Mouse (Mus musculus): ENCODE measurements at regions not wholly inside any gene's neighbourhood (a gene's known extent, or its start where the extent isn't known, plus 50 kb on each side); places are given as distances from the start of the nearest gene placed in this dataset.

DNA sequence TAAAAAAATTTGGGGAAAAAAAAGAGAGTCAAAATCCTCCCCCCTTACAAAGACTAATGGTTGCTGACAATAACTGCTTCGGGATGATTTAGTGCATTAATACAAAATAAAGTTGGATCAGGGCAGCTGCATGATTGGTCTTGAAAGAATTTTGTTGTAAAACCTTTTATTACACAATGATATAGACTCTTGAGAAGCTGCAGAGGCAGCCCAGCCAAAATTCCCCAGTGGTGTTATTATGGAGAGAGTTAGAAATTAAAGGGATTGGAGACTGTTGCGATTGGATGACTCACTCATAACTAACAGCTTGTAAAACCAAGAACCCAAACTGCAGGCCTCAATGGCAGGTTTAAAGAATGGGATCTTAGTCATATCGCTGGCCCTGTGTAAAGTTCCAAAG is 181.4 kb upstream of the Igfbp7 start:
- DNase-seq, result no peak

DNA sequence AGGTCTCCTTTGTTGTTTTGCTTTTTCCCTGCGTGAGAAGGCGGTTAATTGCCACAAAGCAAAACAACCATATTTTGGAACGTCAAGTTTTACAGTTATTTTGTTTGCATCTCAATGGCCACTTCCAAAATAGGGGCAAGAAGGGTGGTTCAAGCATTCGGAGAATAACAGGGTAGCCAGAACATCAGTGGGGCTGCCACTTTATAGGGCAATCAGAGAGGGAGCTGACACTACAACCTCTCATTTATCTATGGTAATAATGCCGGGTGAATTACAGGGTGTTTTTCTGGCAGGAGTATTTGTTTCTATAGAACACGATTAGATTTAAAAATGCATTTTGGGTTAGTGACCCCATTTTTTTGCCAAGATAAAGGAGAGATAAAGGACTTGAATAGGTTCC is 173.9 kb upstream of the Igfbp7 start:
- no peak for DNase-seq

GRCm38 (mm10) chr5:77581106-77581638 is 173.3 kb upstream of the Igfbp7 start:
- DNase-seq, result no peak

DNA sequence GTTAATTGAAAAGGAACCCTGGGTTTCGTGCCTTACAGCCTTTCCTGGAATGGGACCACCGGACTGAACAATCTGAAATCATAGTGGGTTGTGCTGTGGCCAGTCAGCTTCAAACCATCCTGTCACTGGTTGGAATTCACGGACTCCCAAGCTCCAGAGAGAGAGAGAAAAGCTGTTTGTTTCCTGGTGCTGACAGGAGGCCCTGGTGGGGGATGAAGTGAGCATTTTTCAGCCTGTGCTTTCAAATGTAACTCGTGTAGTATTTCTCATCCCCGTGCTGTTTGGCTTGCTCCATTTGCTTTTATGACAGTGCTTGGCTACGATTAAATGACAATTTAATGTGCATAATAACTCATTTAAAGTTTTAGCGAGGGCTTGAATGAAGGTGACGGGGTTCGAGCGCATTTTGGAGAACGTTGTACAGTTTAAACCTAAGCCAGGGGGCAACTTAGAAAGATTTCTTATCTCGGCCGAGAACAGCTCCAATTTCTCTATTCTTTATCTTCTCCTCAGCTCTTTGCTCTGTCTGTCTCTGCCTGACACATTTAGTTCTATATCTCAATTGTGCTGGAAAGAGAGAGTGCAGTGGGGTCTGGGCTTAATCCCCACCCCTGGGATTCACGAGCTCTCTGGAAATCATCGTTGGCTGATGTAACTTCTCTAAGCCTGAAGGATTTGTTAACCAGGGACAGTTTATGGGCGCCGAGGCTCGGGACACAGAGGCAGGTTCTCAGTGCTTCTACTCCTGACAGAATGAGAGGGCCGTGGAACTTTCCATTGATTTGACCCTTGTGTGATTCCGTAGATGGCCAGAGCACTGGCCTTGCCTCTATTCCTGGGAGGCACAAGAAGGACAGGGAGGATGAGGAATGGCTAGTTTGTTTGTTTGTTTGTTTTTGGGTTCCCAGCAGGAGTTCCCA is 172.2 kb upstream of the Igfbp7 start:
- no peak for DNase-seq

GRCm38 (mm10) chr5:77576881-77577280 is 169.0 kb upstream of the Igfbp7 start:
- no peak for DNase-seq

- no peak for DNase-seq
These were observed 167.9 kb upstream of the Igfbp7 start for GRCm38 (mm10) chr5:77575780-77576179.

DNA sequence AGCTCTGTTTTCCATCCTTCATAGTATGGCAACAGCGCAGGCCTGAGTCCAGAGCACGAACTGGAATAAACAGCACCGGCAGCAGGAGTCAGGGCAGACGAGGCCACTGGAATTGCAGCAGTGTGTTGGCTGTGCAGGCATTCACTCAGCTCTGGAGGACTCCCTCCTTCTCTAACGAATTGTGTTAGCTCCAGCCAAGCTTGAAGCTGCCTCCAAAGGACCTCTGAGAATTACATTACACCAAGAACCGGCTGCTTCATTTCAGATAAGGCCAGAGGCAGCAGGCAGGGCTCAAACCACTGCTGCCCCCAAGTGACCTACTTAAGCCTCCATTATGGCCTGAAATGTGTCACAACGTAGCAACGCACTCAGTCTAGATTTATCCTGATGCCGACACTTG is 162.5 kb upstream of the Igfbp7 start:
- DNase-seq, result no peak

- no peak for DNase-seq
These were observed 160.3 kb upstream of the Igfbp7 start for GRCm38 (mm10) chr5:77568121-77568520.

DNA sequence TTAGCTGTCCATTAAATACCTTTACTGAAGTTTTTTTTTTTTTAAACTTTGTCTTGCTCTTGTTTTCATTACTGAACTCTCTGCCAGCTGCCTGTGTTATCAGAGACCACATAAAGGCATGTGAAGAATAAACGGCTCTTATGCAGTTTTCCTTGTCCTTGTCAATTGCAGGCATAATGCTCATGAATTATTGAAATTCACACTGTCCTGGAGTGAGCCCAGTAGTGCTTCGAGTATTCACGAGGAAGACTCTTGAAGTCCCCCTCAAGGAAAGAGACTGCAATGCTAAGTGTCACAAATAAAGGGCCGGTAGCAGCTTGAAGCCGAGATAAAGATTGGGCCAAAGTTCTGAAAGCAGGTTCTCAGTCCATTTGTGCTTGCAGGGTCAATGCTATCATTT is 144.7 kb upstream of the Igfbp7 start:
- DNase-seq, result no peak

- no peak for DNase-seq
These were observed 144.2 kb upstream of the Igfbp7 start for GRCm38 (mm10) chr5:77552081-77552480.

- no peak for DNase-seq
These were observed 138.3 kb upstream of the Igfbp7 start for GRCm38 (mm10) chr5:77546001-77546620.

GRCm38 (mm10) chr5:77532261-77533015 is 124.6 kb upstream of the Igfbp7 start:
- no peak for DNase-seq

DNA sequence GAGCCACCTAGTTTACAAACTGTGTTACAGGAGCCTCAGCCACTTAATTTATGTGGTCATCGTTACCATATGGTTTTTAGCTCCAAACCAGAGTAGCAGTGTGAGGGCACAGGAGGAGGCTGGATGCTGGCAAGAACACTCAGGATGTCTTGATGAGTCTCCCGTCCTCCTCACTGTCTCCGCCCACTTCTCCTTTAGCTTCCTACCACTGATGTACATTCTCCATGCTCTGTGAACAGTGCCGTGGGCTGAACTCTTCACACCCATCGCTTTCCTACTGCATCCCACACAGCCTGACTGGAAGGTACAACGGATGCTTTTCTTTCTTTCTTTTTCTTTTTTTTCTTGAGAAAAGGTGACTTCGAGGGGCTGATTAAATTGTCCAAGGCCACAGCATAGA is 122.5 kb upstream of the Igfbp7 start:
- DNase-seq, result no peak

GRCm38 (mm10) chr5:77517252-77517651 is 109.4 kb upstream of the Igfbp7 start:
- DNase-seq, result no peak

- DNase-seq, result no peak
These were observed 107.6 kb upstream of the Igfbp7 start for GRCm38 (mm10) chr5:77515448-77515847.

DNA sequence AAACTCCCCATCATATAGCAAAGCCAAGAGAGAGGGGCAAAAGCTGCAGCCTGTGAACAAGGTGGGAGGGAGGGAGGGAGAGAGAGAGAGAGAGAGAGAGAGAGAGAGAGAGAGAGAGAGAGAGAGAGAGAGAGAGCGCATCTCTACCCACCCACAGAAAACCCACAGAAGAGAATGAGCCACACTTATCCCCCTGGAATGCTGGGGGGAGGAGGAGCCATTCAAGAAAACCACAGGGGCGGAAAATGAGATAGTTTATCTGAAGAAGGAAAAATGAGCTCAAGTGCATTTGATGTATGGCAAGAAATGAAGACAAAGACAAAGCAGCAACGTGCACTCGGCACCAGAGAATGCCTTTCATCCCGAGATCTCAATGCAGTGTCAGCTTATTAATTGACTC is 94.8 kb upstream of the Igfbp7 start:
- no peak for DNase-seq

- DNase-seq, result no peak
These were observed 92.2 kb upstream of the Igfbp7 start for GRCm38 (mm10) chr5:77499949-77500460.

GRCm38 (mm10) chr5:77494601-77495000 is 86.8 kb upstream of the Igfbp7 start:
- no peak for DNase-seq

DNA sequence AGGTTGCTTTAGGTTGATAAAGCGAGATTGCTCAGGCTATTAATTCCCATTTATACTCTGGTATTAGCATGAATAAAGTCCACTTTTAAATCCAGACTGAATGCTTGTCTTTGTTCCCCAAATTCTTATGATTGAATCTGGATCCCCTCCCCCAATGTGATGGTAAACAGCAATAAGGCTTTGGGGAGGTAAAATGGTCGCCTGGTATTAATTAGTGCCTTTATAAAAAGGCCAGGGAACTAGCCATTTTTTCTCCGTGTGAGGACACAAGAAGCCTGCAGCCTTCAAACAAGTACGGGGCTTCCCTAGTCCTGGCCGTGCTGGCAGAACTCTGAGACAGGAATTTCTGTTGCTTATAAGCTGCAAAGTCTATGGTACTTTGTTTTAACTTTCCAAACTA is 81.1 kb upstream of the Igfbp7 start:
- no peak for DNase-seq

- DNase-seq, result no peak
These were observed 80.3 kb upstream of the Igfbp7 start for GRCm38 (mm10) chr5:77487837-77488827.

GRCm38 (mm10) chr5:77483053-77483717 is 75.3 kb upstream of the Igfbp7 start:
- DNase-seq, result no peak

Data from cerebellum, adult 8-10 months (tissue).